Mouse (Mus musculus): ENCODE data around the gene Svbp. TPM values are rescaled to one million over a fixed set of nuclear protein-coding genes. Genes with fewer than 3 reads are reported as not detected.
A peak's percentile ranks its signal among the peaks of the same experiment; 100 is the strongest.

Svbp gene
- total RNA-seq (2021) = 10 to 100 TPM; 33.9 to 38.3 TPM
- long read RNA-seq, experiment 1, transcript Svbp-201 (3 exons, 733 nt) = major isoform, 33 of 36 reads
- long read RNA-seq, experiment 1, partial matches to known transcripts = 2 of 36 reads
- long read RNA-seq, experiment 1, other reads (novel, unspliced or antisense) = 0 of 36 reads
- long read RNA-seq, experiment 2, transcript Svbp-201 (3 exons, 733 nt) = major isoform, 34 of 41 reads
- long read RNA-seq, experiment 2, partial matches to known transcripts = 1 of 41 reads
- long read RNA-seq, experiment 2, other reads (novel, unspliced or antisense) = 6 of 41 reads

DNA sequence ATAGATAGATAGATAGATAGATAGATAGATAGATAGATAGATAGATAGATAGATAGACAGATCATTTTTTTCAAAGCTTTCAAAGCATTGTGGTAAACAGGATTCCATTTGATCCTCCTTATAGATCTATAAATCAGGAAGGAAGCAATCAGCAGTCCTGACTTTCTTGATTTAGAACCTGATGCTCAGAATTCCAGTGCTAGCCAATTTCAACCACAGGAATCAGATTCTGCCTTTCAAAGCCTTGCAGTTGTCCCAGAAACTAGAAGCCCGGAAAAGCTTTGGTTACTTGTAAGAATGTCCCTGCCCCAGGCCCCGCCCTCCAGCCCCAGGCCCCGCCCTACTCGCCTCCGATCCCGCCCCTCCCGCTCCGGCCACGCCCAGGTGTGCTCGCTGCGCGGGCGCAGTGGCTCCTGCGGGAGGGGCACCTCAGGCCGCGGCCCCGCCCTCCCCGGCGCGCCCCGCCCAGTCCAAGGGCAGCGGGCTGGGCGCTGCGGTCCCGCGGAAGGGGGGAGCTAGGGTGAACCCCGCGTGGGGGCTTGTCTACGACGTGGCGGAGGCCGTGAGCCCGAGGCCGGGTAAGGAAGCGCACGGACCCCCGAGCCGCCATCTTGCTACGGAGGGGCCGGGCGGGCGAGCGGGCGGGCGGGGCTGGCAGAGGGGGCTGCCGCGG is at the start of gene Svbp:
Svbp (plus strand) TSS at position 398 of the 673 bp plus-strand sequence.
- DNase-seq (ENCODE audit: low spot score in 2 of 2) = peak; percentile 79 to 88

- DNase-seq (ENCODE audit: low spot score in 2 of 2) = no peak
Observed at GRCm38 (mm10) chr4:119146816-119147215, 48.3 kb upstream of the Svbp start.

GRCm38 (mm10) chr4:119147347-119147746 is 47.8 kb upstream of the Svbp start:
- no peak for DNase-seq (ENCODE audit: low spot score in 2 of 2)

- no peak for DNase-seq (ENCODE audit: low spot score in 2 of 2)
Observed at GRCm38 (mm10) chr4:119148741-119149140, 46.4 kb upstream of the Svbp start.

GRCm38 (mm10) chr4:119157186-119157585 is 37.9 kb upstream of the Svbp start:
- peak in 1 of 2 experiments; percentile 52 for DNase-seq (ENCODE audit: low spot score in 2 of 2)

GRCm38 (mm10) chr4:119157891-119158290 is 37.2 kb upstream of the Svbp start:
- no peak for DNase-seq (ENCODE audit: low spot score in 2 of 2)

- no peak for DNase-seq (ENCODE audit: low spot score in 2 of 2)
Observed at GRCm38 (mm10) chr4:119161358-119161757, 33.7 kb upstream of the Svbp start.

- no peak for DNase-seq (ENCODE audit: low spot score in 2 of 2)
Observed at GRCm38 (mm10) chr4:119162990-119163389, 32.1 kb upstream of the Svbp start.

GRCm38 (mm10) chr4:119165916-119166315 is 29.2 kb upstream of the Svbp start:
- DNase-seq (ENCODE audit: low spot score in 2 of 2) = no peak

DNA sequence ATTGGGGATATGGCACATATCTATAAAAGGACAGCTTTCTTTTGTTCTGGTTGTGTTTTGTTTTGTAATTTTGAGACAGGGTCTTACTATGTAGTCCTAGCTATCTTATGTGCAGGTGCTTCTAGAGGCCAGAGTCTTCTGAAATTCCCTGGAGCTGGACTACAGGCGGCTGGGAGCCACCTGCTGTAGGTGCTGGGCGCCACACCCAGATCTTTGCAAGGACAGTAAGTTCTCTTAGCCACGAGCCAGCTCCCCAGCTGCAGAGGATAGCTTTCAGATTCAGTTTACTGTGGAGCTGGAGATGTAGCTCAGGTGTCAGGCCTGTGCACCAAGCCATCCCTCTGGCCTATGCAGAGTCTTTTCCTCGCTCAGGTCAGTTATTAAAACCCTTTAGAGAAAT is 28.0 kb upstream of the Svbp start:
- no peak for DNase-seq (ENCODE audit: low spot score in 2 of 2)

GRCm38 (mm10) chr4:119167663-119168062 is 27.4 kb upstream of the Svbp start:
- peak in 1 of 2 experiments; percentile 61 for DNase-seq (ENCODE audit: low spot score in 2 of 2)

- no peak for DNase-seq (ENCODE audit: low spot score in 2 of 2)
Observed at GRCm38 (mm10) chr4:119172919-119173650, 22.0 kb upstream of the Svbp start.

DNA sequence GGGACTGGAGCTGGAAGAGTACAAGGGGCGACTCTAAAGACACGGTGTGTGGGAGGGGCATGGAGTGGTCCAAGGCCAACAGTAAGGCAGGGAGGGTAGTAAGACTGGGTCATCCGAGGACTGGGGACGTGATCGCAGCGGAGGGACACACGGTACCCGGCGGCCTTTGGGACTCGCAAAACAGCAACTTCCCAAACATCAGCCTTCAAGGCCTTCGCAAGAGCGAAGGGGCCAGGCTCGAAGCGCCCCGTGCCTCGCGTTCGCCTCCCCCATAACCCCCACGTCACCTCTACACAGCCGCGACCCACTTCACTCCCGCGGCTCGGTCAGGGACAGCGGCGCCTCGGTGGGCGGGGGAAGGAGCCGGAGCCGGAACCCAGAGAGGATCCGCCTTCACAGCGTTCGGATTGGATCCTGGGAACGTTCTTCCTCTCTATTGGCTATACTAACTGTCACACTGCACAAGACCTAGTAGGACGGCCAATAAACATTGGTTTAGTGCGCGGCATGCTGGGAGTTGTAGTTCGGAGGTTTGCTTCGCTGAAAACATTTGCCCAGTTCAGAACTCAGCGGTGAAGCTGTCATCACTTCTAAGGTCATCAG is 21.2 kb upstream of the Svbp start, which contains the start of gene Zfp691:
Zfp691 (minus strand) TSS at position 345 of the 603 bp plus-strand sequence.
- peak; percentile 64 to 81 for DNase-seq (ENCODE audit: low spot score in 2 of 2)

DNA sequence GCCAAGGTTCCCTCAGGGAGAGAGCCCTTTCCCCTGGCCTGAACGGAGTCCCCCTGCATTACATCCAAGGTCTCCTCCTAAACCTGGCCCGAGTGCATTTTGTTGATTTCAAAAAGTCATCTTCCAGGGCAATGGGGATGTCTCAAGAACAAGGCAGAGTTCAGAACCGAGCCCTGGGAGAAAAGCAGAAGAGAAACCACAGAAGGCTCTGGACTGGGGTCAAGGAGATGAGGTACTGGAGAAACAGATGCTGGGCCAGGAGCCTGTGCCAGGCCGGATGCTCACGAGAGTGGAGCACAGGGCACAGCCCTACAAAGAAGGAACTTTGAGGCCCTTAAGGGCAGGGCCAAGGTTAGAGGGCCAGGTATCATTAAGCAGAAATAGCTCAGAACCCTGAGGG is 17.4 kb upstream of the Svbp start:
- DNase-seq (ENCODE audit: low spot score in 2 of 2) = no peak

DNA sequence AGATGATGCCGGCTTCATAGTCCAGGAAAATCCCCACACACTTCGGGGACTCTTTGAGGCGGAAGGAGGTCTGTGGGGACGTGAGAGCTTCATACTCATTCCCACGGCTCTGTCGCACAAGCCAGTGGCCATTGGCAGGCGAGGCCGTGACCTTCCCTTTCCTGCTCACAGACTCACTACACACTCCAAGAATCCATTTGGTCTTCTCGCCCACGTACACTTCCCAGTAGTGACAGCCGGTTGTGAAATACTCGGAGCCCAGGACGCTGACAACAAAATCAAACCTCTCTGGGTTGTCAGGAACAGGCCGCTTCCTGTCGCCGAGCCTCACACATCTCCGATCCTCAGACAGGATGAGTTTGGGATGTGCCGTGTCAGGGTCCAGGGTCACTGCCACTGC is 16.8 kb upstream of the Svbp start:
- no peak for DNase-seq (ENCODE audit: low spot score in 2 of 2)

DNA sequence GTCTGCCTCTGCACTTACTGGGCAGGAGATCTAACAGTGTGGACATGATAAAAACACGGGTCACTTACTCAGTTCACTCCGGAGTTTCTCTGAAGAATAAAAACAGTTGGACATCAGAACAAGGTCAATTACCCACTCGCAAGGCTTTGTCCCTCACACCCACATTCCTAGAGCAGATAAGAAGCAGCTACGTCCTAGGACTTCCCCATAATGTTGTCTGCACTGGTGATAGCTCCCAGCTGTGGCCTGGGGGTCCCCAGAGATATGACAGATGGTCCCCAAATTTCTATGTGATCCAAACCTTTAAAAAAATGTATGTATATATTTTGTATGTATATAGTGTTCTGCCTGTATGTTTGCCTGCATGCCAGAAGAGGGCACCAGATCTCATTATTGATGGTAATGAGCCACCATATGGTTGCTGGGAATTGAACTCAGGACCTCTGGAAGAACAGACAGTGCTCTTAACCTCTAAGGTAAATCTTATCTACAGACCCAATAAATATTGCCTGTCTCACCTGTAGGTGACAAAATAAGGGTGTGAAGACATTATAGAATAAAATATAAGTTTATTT is 14.9 kb upstream of the Svbp start:
- no peak for DNase-seq (ENCODE audit: low spot score in 2 of 2)

- DNase-seq (ENCODE audit: low spot score in 2 of 2) = no peak
Observed at GRCm38 (mm10) chr4:119181456-119181855, 13.7 kb upstream of the Svbp start.

- no peak for DNase-seq (ENCODE audit: low spot score in 2 of 2)
Observed at GRCm38 (mm10) chr4:119183525-119183924, 11.6 kb upstream of the Svbp start.

DNA sequence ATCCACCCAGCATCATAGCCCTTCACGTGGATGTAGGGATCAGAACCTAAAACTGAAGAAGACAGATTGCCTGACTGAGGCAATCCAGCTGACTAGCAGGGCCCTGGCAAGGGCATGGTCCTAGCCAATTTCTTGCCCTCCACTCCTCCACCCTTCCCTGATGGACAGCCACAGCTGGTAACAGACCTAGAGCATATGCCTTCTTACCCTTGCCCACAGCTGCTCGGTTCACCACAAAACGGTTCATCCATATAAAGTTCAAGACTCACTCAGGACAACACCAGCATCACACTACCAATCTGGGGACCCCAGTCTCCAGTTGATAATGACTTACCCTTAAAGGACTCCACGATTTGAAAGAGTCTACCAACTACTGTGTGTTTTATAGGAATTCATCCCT is 9.3 kb upstream of the Svbp start:
- DNase-seq (ENCODE audit: low spot score in 2 of 2) = no peak

DNA sequence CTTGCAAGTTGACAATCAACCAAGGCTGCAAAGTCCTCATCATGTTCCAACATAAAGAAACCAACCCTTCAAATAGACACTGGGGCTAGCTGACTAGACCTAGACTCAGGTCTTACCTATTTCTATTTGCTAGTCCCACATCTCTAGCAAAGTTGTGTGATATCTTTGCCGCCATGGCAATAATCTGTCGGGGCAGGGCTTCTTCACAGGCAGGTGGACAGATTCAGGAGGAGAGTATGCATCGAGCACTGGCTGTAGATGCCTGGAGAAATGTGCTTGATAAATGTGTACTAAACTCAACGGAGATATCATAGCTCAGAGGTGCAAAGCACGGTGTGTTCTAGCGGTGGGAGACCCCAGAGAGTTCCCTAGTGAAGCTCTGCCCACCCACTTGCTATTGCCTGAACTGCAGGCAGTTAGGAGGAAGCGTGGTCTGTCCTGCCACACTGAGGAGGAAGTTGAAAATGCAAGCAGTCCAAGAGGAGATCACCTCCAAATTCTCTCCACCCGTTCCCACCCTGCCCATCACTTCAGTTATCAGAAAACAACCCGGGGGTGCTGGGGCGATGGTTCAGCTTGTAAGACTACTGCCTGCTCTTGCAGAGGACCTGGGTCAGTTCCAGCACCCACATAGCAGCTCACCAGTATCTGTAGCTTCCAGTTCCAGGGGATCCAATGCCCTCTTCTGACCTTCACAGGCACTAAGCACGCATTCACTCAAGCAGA is 6.9 kb upstream of the Svbp start:
- DNase-seq (ENCODE audit: low spot score in 2 of 2) = no peak

- no peak for DNase-seq (ENCODE audit: low spot score in 2 of 2)
Observed at GRCm38 (mm10) chr4:119189392-119189791, 5.7 kb upstream of the Svbp start.
